22 mouse cellular contexts compared by ENCODE assay signal in genomic region chr7:28899972-28900371, GRCm38 (mm10). TPM values are rescaled to one million over a fixed set of nuclear protein-coding genes. Genes with fewer than 3 reads are reported as not detected.
DNase-seq lines count a peak whose midpoint lies in the region; ATAC-seq and TF ChIP-seq lines count a peak whose summit lies in the region.
"Had no signal": no experiment of that assay in that cellular context is flagged by ENCODE, and none has a peak within 500 bp of the region (broad histone marks: within the 10 kb centered on the region; RNA-seq: fewer than 3 reads in every experiment).

No protein-coding gene starts in this region.

- H3K9me3 ChIP-seq in limb, embryonic 13.5 days = no peaks in the 10 kb centered on the region
- H3K9me3 ChIP-seq in limb, embryonic 10.5 days (replicated peaks) = no peaks in the 10 kb centered on the region
- H3K9me3 ChIP-seq: embryonic facial prominence, embryonic 12.5 days; forebrain, embryonic 15.5 days; heart, embryonic 13.5 days; hindbrain, embryonic 15.5 days; liver, embryonic 15.5 days had no signal

- TF ChIP-seq EP300 in heart, adult 2 months (IDR thresholded peaks at IDR 0.05; ENCODE audit: insufficient read depth, low read depth, low read length) = no peak

- no peaks in the 10 kb centered on the region for H3K79me2 ChIP-seq in heart, adult 2 months (replicated peaks; ENCODE audit: control insufficient read depth, insufficient read depth, low read length)

- H3K27me3 ChIP-seq in heart, adult 2 months (ENCODE audit: control insufficient read depth, insufficient read depth, low read length) = no peaks in the 10 kb centered on the region
- no peaks in the 10 kb centered on the region for H3K27me3 ChIP-seq in limb, embryonic 13.5 days
- H3K27me3 ChIP-seq in limb, embryonic 10.5 days (ENCODE audit: low read depth, poor library complexity, severe bottlenecking) = no peaks in the 10 kb centered on the region
- H3K27me3 ChIP-seq: embryonic facial prominence, embryonic 12.5 days; forebrain, embryonic 15.5 days; heart, embryonic 13.5 days; hindbrain, embryonic 15.5 days; liver, embryonic 15.5 days had no signal

- H3K4me3 ChIP-seq in heart, adult 2 months = no peak overlapping the region
- H3K4me3 ChIP-seq in limb, embryonic 13.5 days = no peak overlapping the region
- no peak overlapping the region for H3K4me3 ChIP-seq in limb, embryonic 10.5 days
- H3K4me3 ChIP-seq: embryonic facial prominence, embryonic 12.5 days; forebrain, embryonic 15.5 days; heart, embryonic 13.5 days; hindbrain, embryonic 15.5 days; liver, embryonic 15.5 days had no signal

- no peak for TF ChIP-seq POLR2A in heart, adult 2 months (IDR thresholded peaks at IDR 0.05; ENCODE audit: insufficient read depth, low read depth, low read length)

- peaks cover 13% of the 10 kb centered on the region for H3K36me3 ChIP-seq in heart, adult 2 months (ENCODE audit: control insufficient read depth, insufficient read depth, low read length)
- peaks cover 100% of the 10 kb centered on the region for H3K36me3 ChIP-seq in limb, embryonic 13.5 days
- H3K36me3 ChIP-seq in limb, embryonic 10.5 days = peaks cover 100% of the 10 kb centered on the region

- intact Hi-C loops in heart, adult 2 months (cut with DNase I) = loop anchor here (10.0 kb wide), 1 partner anchor 135 kb away; no protein-coding TSS in a partner anchor

- no peak overlapping the region for H3K9ac ChIP-seq in heart, adult 2 months (ENCODE audit: low read depth, low read length)
- no peak overlapping the region for H3K9ac ChIP-seq in limb, embryonic 13.5 days
- H3K9ac ChIP-seq: embryonic facial prominence, embryonic 12.5 days; forebrain, embryonic 15.5 days; heart, embryonic 13.5 days; hindbrain, embryonic 15.5 days; liver, embryonic 15.5 days had no signal

- 63% methylated on average over 4 of the region's 4 CpGs for WGBS in heart, adult 2 months
- 83% methylated on average over 4 of the region's 4 CpGs for WGBS in limb, embryonic 13.5 days
- WGBS in limb, embryonic 10.5 days = 93% methylated on average over 4 of the region's 4 CpGs

- no peak for DNase-seq in heart, adult 2 months
- no peak for DNase-seq in heart, adult 8-10 months (ENCODE audit: low spot score)
- DNase-seq in limb, embryonic 10.5 days (ENCODE audit: low spot score) = no peak
- peak; percentile 43 for DNase-seq in thymus, postnatal 4 days
- DNase-seq in thymus, postnatal 36 days = no peak
- DNase-seq: adrenal gland, adult 2 months; B cell, adult 2 months; cerebellum, adult 9-11 months; heart, postnatal 36 days; kidney, adult 18-20 months; kidney, postnatal 10 days; left cerebral cortex, postnatal 4 days had no signal

- H3K4me2 ChIP-seq in limb, embryonic 13.5 days (replicated peaks) = no peak overlapping the region
- H3K4me2 ChIP-seq: embryonic facial prominence, embryonic 12.5 days; forebrain, embryonic 15.5 days; heart, embryonic 13.5 days; hindbrain, embryonic 15.5 days; liver, embryonic 15.5 days had no signal

- peak; percentile 54 for TF ChIP-seq CTCF in heart, adult 2 months (IDR thresholded peaks at IDR 0.05)

- ATAC-seq in limb, embryonic 13.5 days (ENCODE audit: low FRiP score, low read depth) = no peak
- ATAC-seq in erythroblast, adult 5-6 weeks (replicated peaks; ENCODE audit: low FRiP score, poor library complexity, severe bottlenecking) = no peak
- ATAC-seq: forebrain, embryonic 15.5 days; midbrain, embryonic 16.5 days had no signal

- peak overlapping the region; percentile 82; the same call in 1 of the 2 replicates for H3K27ac ChIP-seq in heart, adult 2 months
- peak overlapping the region; percentile 89; the same call in 1 of the 2 replicates for H3K27ac ChIP-seq in limb, embryonic 13.5 days
- no peak overlapping the region for H3K27ac ChIP-seq in limb, embryonic 10.5 days
- H3K27ac ChIP-seq: embryonic facial prominence, embryonic 12.5 days; forebrain, embryonic 15.5 days; hindbrain, embryonic 15.5 days; liver, embryonic 15.5 days had no signal

- H3K4me1 ChIP-seq in heart, adult 2 months (ENCODE audit: control insufficient read depth, insufficient read depth, low read length) = peaks cover 14% of the 10 kb centered on the region
- H3K4me1 ChIP-seq in limb, embryonic 13.5 days = peaks cover 39% of the 10 kb centered on the region
- H3K4me1 ChIP-seq in limb, embryonic 10.5 days = no peaks in the 10 kb centered on the region
- H3K4me1 ChIP-seq: embryonic facial prominence, embryonic 12.5 days; forebrain, embryonic 15.5 days; hindbrain, embryonic 15.5 days; liver, embryonic 15.5 days had no signal

RNA-seq across cellular contexts. Expression of gene Capn12, which starts 18.8 kb away (rescaled TPM):
- under 1 TPM; 0.23 to 0.39 TPM for total RNA-seq in heart, adult 2 months (2021)
- 0.49 and 0.61 TPM in 2 replicates for polyA plus RNA-seq in heart, adult 2 months (2012; rRNA removed)
- under 1 TPM; 0.12 to 0.32 (median 0.23) TPM for total RNA-seq in heart, adult 8-10 months (2022)
- polyA plus RNA-seq in limb, embryonic 13.5 days (2015; fragmentation: Nextera tagmentation; extraction: Ambion mirVana) = 0.94 and 0.97 TPM in 2 replicates
- 0.44 and 0.48 TPM in 2 replicates for polyA plus RNA-seq in limb, embryonic 10.5 days (2016; fragmentation: Nextera tagmentation; extraction: Ambion mirVana)
- total RNA-seq in erythroblast, adult 5-6 weeks (2015; ENCODE audit: low replicate concordance) = not detected in 2 replicates
- 0.26 and 0.42 TPM in 2 replicates for total RNA-seq in erythroblast, adult 5-6 weeks (2017; ENCODE audit: low replicate concordance)
- total RNA-seq: megakaryocyte-erythroid progenitor cell, adult 5-6 weeks had no signal

RNA-seq across cellular contexts. Expression of gene Lgals7, which starts 36.3 kb away (rescaled TPM):
- total RNA-seq in heart, adult 2 months (2021) = under 1 TPM in 1 of 2 experiments, not detected in 1; 0.61 TPM
- polyA plus RNA-seq in heart, adult 2 months (2012; rRNA removed) = 1.6 and 4.0 TPM in 2 replicates
- 1 to 10 TPM in 1 of 4 experiments, not detected in 3; 1.3 TPM for total RNA-seq in heart, adult 8-10 months (2022)
- 7.6 and 10.3 TPM in 2 replicates for polyA plus RNA-seq in limb, embryonic 13.5 days (2015; fragmentation: Nextera tagmentation; extraction: Ambion mirVana)
- 0.41 and 0.73 TPM in 2 replicates for polyA plus RNA-seq in limb, embryonic 10.5 days (2016; fragmentation: Nextera tagmentation; extraction: Ambion mirVana)
- total RNA-seq in erythroblast, adult 5-6 weeks (2015; ENCODE audit: low replicate concordance) = not detected in 2 replicates
- not detected in 2 replicates for total RNA-seq in erythroblast, adult 5-6 weeks (2017; ENCODE audit: low replicate concordance)
- total RNA-seq: layer of hippocampus, adult 18-20 months; megakaryocyte-erythroid progenitor cell, adult 5-6 weeks had no signal
